Mouse (Mus musculus): ENCODE measurements around the gene Tbc1d17. TPM values are rescaled to one million over a fixed set of nuclear protein-coding genes. Genes with fewer than 3 reads are reported as not detected.

Tbc1d17 gene
- polyA plus RNA-seq, 1 experiment from 2014 or later: 123 TPM

- WGBS: under 1% methylated on average over 32 of the region's 32 CpGs
- H3K9me3 ChIP-seq (replicated peaks; ENCODE audit: control insufficient read depth, low read length, poor library complexity, severe bottlenecking): no peaks in the 10 kb centered on the region
- peak within 1 kb of the TSS; percentile 96 for H3K27ac ChIP-seq (ENCODE audit: low read length)
- H3K4me1 ChIP-seq (ENCODE audit: control insufficient read depth, insufficient read depth, low read length): peaks cover 28% of the 10 kb centered on the region
- H3K9ac ChIP-seq (ENCODE audit: low read depth, low read length): peak within 1 kb of the TSS; percentile 84
- peak within 1 kb of the TSS; percentile 70 for H3K4me2 ChIP-seq (ENCODE audit: low read length)
- peaks cover 9% of the 10 kb centered on the region; the same call in 1 of the 2 replicates for H3K36me3 ChIP-seq (ENCODE audit: control insufficient read depth, insufficient read depth, low read length)
- ATAC-seq: peak; percentile 77
- peak within 1 kb of the TSS; percentile 78 for H3K4me3 ChIP-seq (ENCODE audit: low read depth, low read length)
- no peaks in the 10 kb centered on the region for H3K27me3 ChIP-seq (ENCODE audit: control insufficient read depth, insufficient read depth, low read depth, low read length)
Observed at GRCm38 (mm10) chr7:44857042-44857552, 8.2 kb upstream of the Tbc1d17 start, which contains the start of gene Pnkp. TSS of gene Pnkp (plus strand) at chr7:44857139.

DNA sequence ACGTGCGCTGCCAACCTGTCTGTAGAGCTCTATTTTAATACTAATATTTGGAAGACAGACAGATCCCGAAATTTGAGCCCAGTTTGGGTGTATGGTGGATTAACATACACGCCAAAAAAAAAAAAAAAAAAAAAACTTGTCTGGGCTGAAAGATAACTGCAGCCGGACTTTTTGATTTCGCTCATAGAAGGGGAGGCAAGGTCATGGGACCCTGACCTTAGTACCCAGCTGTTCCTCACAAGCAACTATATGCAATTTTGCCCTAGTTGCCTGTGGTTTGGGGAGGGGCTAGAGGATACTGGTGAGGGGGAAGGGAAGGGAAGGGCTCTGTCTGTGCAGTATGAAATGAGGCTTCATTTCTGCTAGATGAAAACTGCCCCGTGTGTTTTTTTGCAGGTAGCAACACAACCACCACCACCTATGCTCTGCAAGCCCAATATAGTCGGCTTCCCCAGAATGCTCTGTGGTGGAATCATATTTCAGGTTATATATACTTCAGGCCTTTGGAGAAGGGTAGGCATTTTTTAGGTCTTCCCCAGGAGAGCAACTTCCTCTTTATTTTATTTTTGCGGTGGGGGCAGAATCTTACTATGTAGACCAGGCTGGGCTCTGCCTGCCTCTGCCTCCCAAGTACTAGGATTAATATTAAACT, 7.5 kb upstream of the Tbc1d17 start:
- Histone ChIP-seq H3K9ac (ENCODE audit: low read depth, low read length) (no peak overlapping the region; the same call in 1 of the 2 replicates), H3K9me3 (replicated peaks; ENCODE audit: control insufficient read depth, low read length, poor library complexity, severe bottlenecking) (no peaks in the 10 kb centered on the region), H3K27ac (ENCODE audit: low read length) (peak overlapping the region; percentile 96), H3K27me3 (ENCODE audit: control insufficient read depth, insufficient read depth, low read depth, low read length) (no peaks in the 10 kb centered on the region), H3K36me3 (ENCODE audit: control insufficient read depth, insufficient read depth, low read length) (peaks cover 6% of the 10 kb centered on the region; the same call in 1 of the 2 replicates), H3K4me1 (ENCODE audit: control insufficient read depth, insufficient read depth, low read length) (peaks cover 28% of the 10 kb centered on the region), H3K4me3 (ENCODE audit: low read depth, low read length) (peak overlapping the region; percentile 78), H3K4me2 (ENCODE audit: low read length) (peak overlapping the region; percentile 70)
- peak; percentile 7; the same call in 1 of the 2 replicates for ATAC-seq
- WGBS: 71% methylated on average over 9 of the region's 9 CpGs

DNA sequence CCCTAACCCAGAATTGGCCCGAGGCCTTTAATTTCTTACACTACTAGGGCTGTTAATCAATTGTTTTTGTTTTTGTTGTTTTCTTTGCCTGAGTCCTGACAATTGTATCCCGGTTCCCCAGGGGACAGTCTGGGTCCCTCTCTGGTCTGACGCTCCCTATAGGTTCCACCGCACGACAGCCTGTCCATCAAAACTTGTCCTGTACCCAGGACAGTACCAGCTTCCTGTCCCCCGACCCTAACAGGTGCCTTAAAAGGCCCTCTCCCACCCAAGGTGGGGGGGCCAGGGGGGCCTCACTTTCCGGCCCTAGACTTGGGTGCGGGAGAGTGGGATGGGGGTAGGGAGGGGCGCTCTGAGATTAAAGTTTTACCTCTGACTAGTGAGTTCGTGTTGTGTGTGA, 6.2 kb upstream of the Tbc1d17 start:
- no peak for ATAC-seq
- Histone ChIP-seq H3K4me2 (ENCODE audit: low read length) (peak overlapping the region; percentile 63), H3K36me3 (ENCODE audit: control insufficient read depth, insufficient read depth, low read length) (peaks cover 6% of the 10 kb centered on the region; the same call in 1 of the 2 replicates), H3K27ac (ENCODE audit: low read length) (peak overlapping the region; percentile 76), H3K9me3 (replicated peaks; ENCODE audit: control insufficient read depth, low read length, poor library complexity, severe bottlenecking) (no peaks in the 10 kb centered on the region), H3K27me3 (ENCODE audit: control insufficient read depth, insufficient read depth, low read depth, low read length) (no peaks in the 10 kb centered on the region), H3K9ac (ENCODE audit: low read depth, low read length) (peak overlapping the region; percentile 58), H3K4me1 (ENCODE audit: control insufficient read depth, insufficient read depth, low read length) (peaks cover 36% of the 10 kb centered on the region), H3K4me3 (ENCODE audit: low read depth, low read length) (peak overlapping the region; percentile 41)
- 42% methylated on average over 10 of the region's 10 CpGs for WGBS

DNA sequence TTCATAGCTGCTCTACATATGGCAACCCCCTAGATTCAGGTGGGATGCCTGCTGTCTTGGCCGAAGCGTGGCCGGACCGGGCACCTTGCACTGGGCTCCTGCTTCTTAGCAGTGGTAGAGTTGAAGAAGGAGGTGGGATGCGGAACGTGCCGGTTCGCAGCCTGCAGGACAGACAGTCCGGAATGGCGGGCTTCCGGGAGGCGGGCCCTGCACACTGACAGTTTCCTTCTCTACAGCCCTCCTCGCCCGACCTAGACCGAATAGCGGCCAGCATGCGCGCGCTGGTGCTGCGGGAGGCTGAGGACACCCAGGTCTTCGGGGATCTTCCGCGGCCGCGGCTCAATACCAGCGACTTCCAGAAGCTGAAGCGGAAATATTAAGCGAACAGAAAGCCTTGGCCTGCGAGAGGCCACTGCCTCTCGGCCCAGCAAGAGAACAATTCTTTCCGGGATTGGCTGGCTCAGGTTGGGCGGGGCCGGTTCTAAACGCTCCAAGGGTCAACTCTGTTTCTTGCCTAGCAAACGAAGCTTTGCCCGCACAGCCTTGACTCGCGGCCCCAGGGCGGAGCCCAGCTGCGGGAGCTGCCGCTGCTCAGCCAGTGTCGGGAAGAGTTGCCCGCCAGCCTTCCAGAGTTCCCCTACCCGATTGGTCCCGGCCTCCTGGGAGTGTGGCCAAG, 5.6 kb upstream of the Tbc1d17 start:
- Histone ChIP-seq H3K36me3 (ENCODE audit: control insufficient read depth, insufficient read depth, low read length) (peaks cover 6% of the 10 kb centered on the region; the same call in 1 of the 2 replicates), H3K27ac (ENCODE audit: low read length) (peak overlapping the region; percentile 76), H3K9ac (ENCODE audit: low read depth, low read length) (peak overlapping the region; percentile 58), H3K4me2 (ENCODE audit: low read length) (peak overlapping the region; percentile 63), H3K4me3 (ENCODE audit: low read depth, low read length) (peak overlapping the region; percentile 41), H3K9me3 (replicated peaks; ENCODE audit: control insufficient read depth, low read length, poor library complexity, severe bottlenecking) (no peaks in the 10 kb centered on the region), H3K4me1 (ENCODE audit: control insufficient read depth, insufficient read depth, low read length) (peaks cover 36% of the 10 kb centered on the region), H3K27me3 (ENCODE audit: control insufficient read depth, insufficient read depth, low read depth, low read length) (no peaks in the 10 kb centered on the region)
- no peak for ATAC-seq
- 2% methylated on average over 45 of the region's 45 CpGs for WGBS

DNA sequence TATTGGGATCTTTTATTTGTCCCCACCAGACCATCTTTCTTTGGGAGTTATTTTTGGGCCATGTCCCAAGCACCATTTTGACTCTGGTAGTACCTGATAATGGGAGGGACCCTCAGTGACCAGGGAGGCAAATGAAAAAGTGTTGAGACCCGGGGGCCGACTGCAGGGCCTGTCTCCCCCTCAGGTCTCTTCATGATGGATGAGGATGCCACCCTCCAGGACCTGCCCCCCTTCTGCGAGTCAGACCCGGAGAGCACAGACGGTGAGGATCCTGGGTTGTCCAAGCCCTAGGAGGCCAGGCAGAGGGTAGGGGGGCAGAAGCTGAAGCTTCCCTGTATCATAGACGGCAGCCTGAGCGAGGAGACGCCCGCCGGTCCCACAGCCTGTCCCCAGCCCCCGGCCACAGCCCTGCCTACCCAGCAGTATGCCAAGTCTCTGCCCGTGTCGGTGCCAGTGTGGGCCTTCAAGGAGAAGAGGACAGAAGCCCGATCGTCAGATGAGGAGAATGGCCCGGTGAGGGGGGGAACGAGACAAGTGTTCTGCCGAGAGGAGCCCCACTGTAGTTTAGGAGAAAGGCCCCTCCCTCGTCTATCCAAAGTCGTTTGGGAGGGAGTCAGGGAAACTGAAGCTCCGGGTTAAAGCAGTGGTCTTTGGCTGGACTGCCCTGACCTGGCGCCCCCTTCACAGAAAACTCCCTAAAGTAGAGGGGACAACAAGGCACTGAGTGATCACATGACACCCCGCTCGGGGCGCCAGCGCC, 4.9 kb upstream of the Tbc1d17 start:
- ATAC-seq: no peak
- Histone ChIP-seq H3K4me3 (ENCODE audit: low read depth, low read length) (peak overlapping the region; percentile 41), H3K4me1 (ENCODE audit: control insufficient read depth, insufficient read depth, low read length) (peaks cover 36% of the 10 kb centered on the region), H3K36me3 (ENCODE audit: control insufficient read depth, insufficient read depth, low read length) (peaks cover 6% of the 10 kb centered on the region; the same call in 1 of the 2 replicates), H3K27me3 (ENCODE audit: control insufficient read depth, insufficient read depth, low read depth, low read length) (no peaks in the 10 kb centered on the region), H3K9me3 (replicated peaks; ENCODE audit: control insufficient read depth, low read length, poor library complexity, severe bottlenecking) (no peaks in the 10 kb centered on the region), H3K4me2 (ENCODE audit: low read length) (peak overlapping the region; percentile 63), H3K27ac (ENCODE audit: low read length) (peak overlapping the region; percentile 76), H3K9ac (ENCODE audit: low read depth, low read length) (peak overlapping the region; percentile 58)
- 28% methylated on average over 26 of the region's 26 CpGs for WGBS

GRCm38 (mm10) chr7:44853065-44853464, 4.2 kb upstream of the Tbc1d17 start:
- H3K4me1 ChIP-seq (ENCODE audit: control insufficient read depth, insufficient read depth, low read length): peaks cover 32% of the 10 kb centered on the region
- no peaks in the 10 kb centered on the region for H3K27me3 ChIP-seq (ENCODE audit: control insufficient read depth, insufficient read depth, low read depth, low read length)
- 98% methylated on average over 2 of the region's 2 CpGs for WGBS
- H3K4me2 ChIP-seq (ENCODE audit: low read length): no peak overlapping the region
- peaks cover 6% of the 10 kb centered on the region; the same call in 1 of the 2 replicates for H3K36me3 ChIP-seq (ENCODE audit: control insufficient read depth, insufficient read depth, low read length)
- ATAC-seq: no peak
- H3K9ac ChIP-seq (ENCODE audit: low read depth, low read length): peak overlapping the region; percentile 58; the same call in 1 of the 2 replicates
- H3K9me3 ChIP-seq (replicated peaks; ENCODE audit: control insufficient read depth, low read length, poor library complexity, severe bottlenecking): no peaks in the 10 kb centered on the region
- H3K27ac ChIP-seq (ENCODE audit: low read length): no peak overlapping the region
- H3K4me3 ChIP-seq (ENCODE audit: low read depth, low read length): no peak overlapping the region

- H3K27ac ChIP-seq (ENCODE audit: low read length): no peak overlapping the region
- WGBS: 89% methylated on average over 36 of the region's 36 CpGs
- peaks cover 33% of the 10 kb centered on the region for H3K4me1 ChIP-seq (ENCODE audit: control insufficient read depth, insufficient read depth, low read length)
- ATAC-seq: no peak
- H3K27me3 ChIP-seq (ENCODE audit: control insufficient read depth, insufficient read depth, low read depth, low read length): no peaks in the 10 kb centered on the region
- H3K9me3 ChIP-seq (replicated peaks; ENCODE audit: control insufficient read depth, low read length, poor library complexity, severe bottlenecking): no peaks in the 10 kb centered on the region
- no peak overlapping the region for H3K9ac ChIP-seq (ENCODE audit: low read depth, low read length)
- H3K4me3 ChIP-seq (ENCODE audit: low read depth, low read length): no peak overlapping the region
- H3K36me3 ChIP-seq (ENCODE audit: control insufficient read depth, insufficient read depth, low read length): peaks cover 6% of the 10 kb centered on the region; the same call in 1 of the 2 replicates
- H3K4me2 ChIP-seq (ENCODE audit: low read length): no peak overlapping the region
Observed at GRCm38 (mm10) chr7:44852259-44853027, 3.6 kb upstream of the Tbc1d17 start.

- Histone ChIP-seq H3K4me2 (ENCODE audit: low read length) (no peak overlapping the region), H3K27ac (ENCODE audit: low read length) (no peak overlapping the region), H3K27me3 (ENCODE audit: control insufficient read depth, insufficient read depth, low read depth, low read length) (no peaks in the 10 kb centered on the region), H3K4me1 (ENCODE audit: control insufficient read depth, insufficient read depth, low read length) (peaks cover 35% of the 10 kb centered on the region), H3K36me3 (ENCODE audit: control insufficient read depth, insufficient read depth, low read length) (peaks cover 6% of the 10 kb centered on the region; the same call in 1 of the 2 replicates), H3K9me3 (replicated peaks; ENCODE audit: control insufficient read depth, low read length, poor library complexity, severe bottlenecking) (no peaks in the 10 kb centered on the region), H3K9ac (ENCODE audit: low read depth, low read length) (no peak overlapping the region), H3K4me3 (ENCODE audit: low read depth, low read length) (no peak overlapping the region)
- ATAC-seq: no peak
- WGBS: 96% methylated on average over 12 of the region's 12 CpGs
Observed at GRCm38 (mm10) chr7:44851625-44852234, 2.9 kb upstream of the Tbc1d17 start.
